Mouse (Mus musculus) liver, embryonic 16.5 days (tissue): ENCODE measurements around the gene Ap5b1. TPM values are rescaled to one million over a fixed set of nuclear protein-coding genes. Genes with fewer than 3 reads are reported as not detected.

Experiments used
- ATAC-seq: fragments of 200-750 bp; cut with Nextera tagmentation; 2 replicates; pipeline ENCODE4 v1.8.0; 2017; ENCODE audit warnings: low read depth, mild to moderate bottlenecking, moderate number of reproducible peaks, moderate library complexity
- H3K27ac ChIP-seq: fragments of 300-500 bp; sonication (generic); 2 replicates; pipeline ENCODE4 v1.5.1; 2014; ENCODE audit warnings: mild to moderate bottlenecking, low read length
- H3K27me3 ChIP-seq: fragments of 300-500 bp; sonication (generic); 2 replicates; pipeline ENCODE4 v1.6.1; 2014; ENCODE audit warnings: low read depth, low read length, mixed read lengths; ENCODE audit not compliant: control insufficient read depth, insufficient read depth
- H3K36me3 ChIP-seq: fragments of 300-500 bp; sonication (generic); 2 replicates; pipeline ENCODE4 v1.6.1; 2014; ENCODE audit warnings: mild to moderate bottlenecking; ENCODE audit not compliant: control insufficient read depth, insufficient read depth
- H3K4me1 ChIP-seq: fragments of 300-500 bp; sonication (generic); 2 replicates; pipeline ENCODE4 v1.6.1; 2014; ENCODE audit warnings: low read depth, low read length, mixed read lengths; ENCODE audit not compliant: control insufficient read depth
- H3K4me2 ChIP-seq: fragments of 300-500 bp; sonication (generic); 2 replicates; pipeline ENCODE4 v1.6.1; 2014; ENCODE audit warnings: low read depth, low read length, mixed read lengths
- H3K4me3 ChIP-seq: fragments of 300-500 bp; sonication (generic); 2 replicates; pipeline ENCODE4 v1.5.1; 2014; ENCODE audit warnings: low read depth, mild to moderate bottlenecking, low read length
- H3K9ac ChIP-seq: fragments of 300-500 bp; sonication (generic); 2 replicates; pipeline ENCODE4 v1.6.1; 2014; ENCODE audit warnings: low read depth, low read length
- H3K9me3 ChIP-seq: fragments of 300-500 bp; sonication (generic); replicated peaks from 2 replicates; pipeline ENCODE4 v1.6.1; 2016; ENCODE audit warnings: low read length; ENCODE audit not compliant: control insufficient read depth
- WGBS: fragments of 180-500 bp; shearing (Covaris S2); extraction: QIAGEN DNeasy Blood & Tissue Kit; methylation state at CpG from one replicate; pipeline ENCODE4 v1.1.7; 2014; ENCODE audit not compliant: insufficient replicate concordance; 5-methylcytosine and 5-hydroxymethylcytosine counted together
- polyA plus RNA-seq: library from polyadenylated mRNA; unstranded; fragments of >200 nt; fragmentation: Nextera tagmentation; extraction: Ambion mirVana; gene quantifications from 2 replicates; pipeline ENCODE4 v1.2.1, GENCODE M21; 2015

Ap5b1 gene
- polyA plus RNA-seq = 3.5 and 4.4 TPM in 2 replicates

DNA sequence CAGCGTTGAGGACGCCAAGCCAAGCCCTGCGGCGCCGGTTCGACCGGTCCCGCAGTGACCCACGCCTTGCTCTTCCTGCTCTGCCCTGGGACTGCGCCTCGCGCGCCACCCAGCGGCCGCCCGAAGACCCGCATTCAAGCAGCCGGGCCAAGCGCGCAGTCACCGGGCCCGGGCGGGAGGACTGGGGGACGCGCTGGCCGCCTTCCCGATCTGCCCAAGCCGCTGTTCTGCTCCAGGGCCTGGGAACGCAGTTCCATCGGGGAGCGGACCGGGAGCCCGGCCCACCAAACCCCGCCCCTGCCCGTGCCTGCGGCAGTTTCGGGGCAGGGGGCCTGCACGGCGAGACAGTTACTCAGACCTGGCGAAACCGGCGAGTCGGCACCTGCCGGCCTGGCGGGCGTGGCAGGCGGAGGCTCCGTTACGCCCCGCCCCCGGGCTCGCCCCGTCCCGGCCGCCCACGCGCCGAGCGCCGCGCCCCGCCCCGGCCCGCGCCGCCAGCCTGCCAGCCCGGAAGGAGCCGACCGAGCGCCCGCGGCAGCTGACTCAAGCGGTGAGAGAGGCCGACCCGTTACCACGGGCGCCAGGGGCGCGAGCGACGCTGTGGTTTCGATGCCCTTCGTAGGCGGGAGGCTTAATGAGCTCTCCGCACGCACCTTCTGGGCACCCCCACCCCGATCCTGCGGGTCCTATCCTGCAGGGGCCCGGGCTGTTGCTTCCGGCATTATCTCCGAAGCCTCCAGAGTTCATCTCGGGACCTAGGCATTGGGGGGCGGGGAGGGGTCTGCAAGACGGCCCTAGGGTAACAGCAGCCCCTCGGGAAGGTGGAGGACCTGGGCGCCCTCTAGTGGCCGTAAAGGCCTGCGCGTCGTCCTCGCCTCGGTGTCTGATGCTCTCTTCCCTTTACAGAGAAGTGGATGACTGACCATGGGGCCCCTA lies at the start of gene Ap5b1:
Gene Ap5b1 (plus strand): TSS at position 492 of the 936 bp plus-strand sequence.
- Histone ChIP-seq H3K4me2 (peak within 1 kb of the TSS; percentile 99), H3K9me3 (no peaks in the 10 kb centered on the region), H3K4me3 (peak within 1 kb of the TSS; percentile 89), H3K4me1 (peaks cover 20% of the 10 kb centered on the region), H3K9ac (peak within 1 kb of the TSS; percentile 90), H3K27ac (peak within 1 kb of the TSS; percentile 95), H3K36me3 (no peaks in the 10 kb centered on the region), H3K27me3 (peaks cover 39% of the 10 kb centered on the region)
- peak; percentile 86 for ATAC-seq
- WGBS = under 1% methylated on average over 94 of the region's 102 CpGs

DNA sequence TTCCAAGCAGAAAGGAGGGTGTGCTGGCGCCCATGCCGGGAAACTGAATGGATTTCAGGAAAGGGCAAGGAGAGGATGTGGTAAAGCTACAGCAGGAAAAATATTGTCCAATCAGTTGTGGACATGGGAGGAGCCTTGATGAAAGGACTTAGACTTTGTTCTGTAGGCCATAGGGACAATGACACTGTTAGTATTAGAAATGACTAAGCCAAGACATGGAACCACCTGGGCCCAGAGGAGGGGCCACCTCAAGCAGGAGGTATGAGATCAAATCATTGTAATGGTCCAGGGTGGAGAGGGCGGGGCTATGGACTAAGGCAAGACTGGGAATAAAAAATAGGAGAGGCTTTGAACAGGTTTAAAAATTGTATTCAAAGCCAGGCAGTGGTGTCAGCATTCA lies 49.1 kb upstream of the Ap5b1 start:
- H3K4me3 ChIP-seq = no peak overlapping the region
- H3K4me2 ChIP-seq = no peak overlapping the region
- ATAC-seq = no peak
- H3K27me3 ChIP-seq = no peaks in the 10 kb centered on the region
- no peaks in the 10 kb centered on the region for H3K36me3 ChIP-seq
- H3K9ac ChIP-seq = no peak overlapping the region
- 69% methylated on average over 3 of the region's 3 CpGs for WGBS
- H3K9me3 ChIP-seq = no peaks in the 10 kb centered on the region
- no peaks in the 10 kb centered on the region for H3K4me1 ChIP-seq
- no peak overlapping the region for H3K27ac ChIP-seq

DNA sequence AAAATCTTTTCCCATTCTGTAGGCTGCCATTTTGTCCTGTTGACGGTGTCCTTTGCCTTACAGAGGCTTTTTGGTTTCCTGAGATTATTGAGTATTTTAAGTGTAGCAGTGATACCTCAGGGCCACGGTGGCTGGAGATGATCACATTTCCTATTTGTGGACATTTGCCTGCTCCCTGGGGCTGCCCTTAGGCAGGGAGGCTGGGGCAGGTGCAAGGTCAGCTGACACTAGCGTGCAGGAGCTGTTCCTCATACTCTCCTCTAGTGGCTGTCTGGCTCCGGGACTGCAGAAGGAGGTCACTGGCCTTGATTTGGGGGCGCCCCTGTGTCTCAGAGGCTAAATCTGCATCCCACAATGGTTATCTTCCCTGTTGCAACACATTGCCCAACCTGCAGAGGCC lies 42.6 kb upstream of the Ap5b1 start:
- no peak overlapping the region for H3K27ac ChIP-seq
- no peak overlapping the region for H3K9ac ChIP-seq
- H3K9me3 ChIP-seq = no peaks in the 10 kb centered on the region
- no peaks in the 10 kb centered on the region for H3K36me3 ChIP-seq
- H3K4me2 ChIP-seq = no peak overlapping the region
- ATAC-seq = no peak
- no peaks in the 10 kb centered on the region for H3K27me3 ChIP-seq
- no peak overlapping the region for H3K4me3 ChIP-seq
- H3K4me1 ChIP-seq = peaks cover 4% of the 10 kb centered on the region
- 67% methylated on average over 5 of the region's 5 CpGs for WGBS

DNA sequence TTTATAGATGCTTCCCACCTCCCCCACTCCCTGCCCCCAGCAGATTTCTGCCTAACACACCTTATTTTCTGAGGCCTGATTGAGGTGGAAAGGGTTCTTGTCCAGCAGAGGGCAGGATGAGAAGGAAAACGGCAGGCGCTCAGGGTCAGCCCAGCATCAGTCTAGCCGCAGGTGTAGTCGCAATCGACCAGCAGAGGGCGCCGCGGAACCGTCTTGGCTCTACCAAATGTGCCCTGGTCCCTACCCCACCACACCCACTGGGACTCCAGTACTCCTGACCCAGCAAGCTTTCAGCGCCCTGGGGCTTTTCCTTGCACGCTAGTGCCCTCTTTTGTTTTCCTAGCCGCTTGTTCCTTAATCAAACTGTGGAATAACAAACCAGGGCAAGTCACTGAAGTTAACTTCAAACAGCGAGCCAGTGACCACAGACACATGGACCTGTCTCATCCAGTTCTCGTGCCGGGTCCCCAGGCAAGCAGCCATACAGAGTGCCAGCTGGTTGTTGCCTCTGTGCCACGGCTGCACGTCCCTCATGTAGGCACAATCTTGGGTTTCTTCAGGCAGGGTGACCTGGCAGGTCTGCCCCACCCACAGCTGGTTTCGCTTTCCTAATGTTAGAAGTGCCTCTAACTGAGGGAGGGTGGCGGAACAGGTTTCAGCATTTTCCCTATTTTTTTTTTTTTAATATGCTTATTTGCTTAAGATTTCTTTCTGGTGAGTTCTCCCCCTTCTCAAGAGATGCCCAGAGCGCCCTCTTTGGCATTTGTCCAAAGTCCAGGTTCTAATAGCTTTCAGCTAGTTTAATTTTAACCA lies 38.3 kb upstream of the Ap5b1 start:
- Histone ChIP-seq H3K9ac (0 out of 2 replicates have a peak overlapping the region, but pooled peaks have one; percentile 26), H3K4me1 (peaks cover 4% of the 10 kb centered on the region), H3K4me2 (peak overlapping the region; percentile 56), H3K9me3 (no peaks in the 10 kb centered on the region), H3K4me3 (peak overlapping the region; percentile 34), H3K27me3 (no peaks in the 10 kb centered on the region), H3K36me3 (no peaks in the 10 kb centered on the region), H3K27ac (no peak overlapping the region)
- ATAC-seq = peak; percentile 96
- WGBS = 21% methylated on average over 20 of the region's 20 CpGs

DNA sequence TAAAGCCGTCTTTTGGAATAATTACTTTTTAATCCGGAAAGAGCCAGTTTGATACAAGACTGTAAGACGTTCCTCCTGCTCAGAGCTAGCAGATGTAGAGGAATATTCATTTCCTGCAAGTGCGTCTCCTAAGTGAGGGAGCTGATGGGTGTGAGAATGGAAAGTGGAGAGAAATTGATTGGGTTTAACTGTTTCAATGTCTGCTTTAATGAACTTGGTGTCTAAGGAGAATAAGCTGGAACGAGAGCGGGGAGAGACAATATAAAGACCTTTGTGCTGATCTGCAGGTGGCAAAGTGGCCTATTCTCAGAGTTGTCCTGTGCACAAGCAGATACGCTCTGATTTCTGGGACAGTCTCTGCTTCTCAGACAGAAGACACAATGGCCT lies 37.7 kb upstream of the Ap5b1 start:
- Histone ChIP-seq H3K27ac (no peak overlapping the region), H3K4me1 (peaks cover 4% of the 10 kb centered on the region), H3K9ac (no peak overlapping the region), H3K27me3 (no peaks in the 10 kb centered on the region), H3K4me2 (no peak overlapping the region), H3K36me3 (no peaks in the 10 kb centered on the region), H3K4me3 (no peak overlapping the region), H3K9me3 (no peaks in the 10 kb centered on the region)
- WGBS = 61% methylated on average over 7 of the region's 7 CpGs
- no peak for ATAC-seq

DNA sequence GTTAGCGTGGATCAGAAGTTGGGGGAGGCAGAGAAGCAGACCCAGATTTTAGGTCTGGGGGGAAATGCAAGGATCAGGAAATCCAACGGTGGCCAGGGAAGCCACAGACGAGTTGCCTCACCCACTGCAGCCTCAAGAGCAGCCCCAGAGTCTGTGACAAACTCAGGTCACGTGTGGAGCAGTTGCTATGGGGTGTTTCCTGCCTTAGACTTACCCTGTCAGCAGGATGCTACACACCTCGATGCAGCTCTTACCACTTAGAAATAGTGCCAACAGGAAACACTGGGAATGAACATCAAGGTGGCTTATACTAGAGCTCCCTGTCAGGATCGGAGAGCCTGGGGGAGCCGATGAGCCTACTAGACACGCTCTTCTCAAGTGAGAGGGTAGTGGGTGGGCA lies 35.3 kb upstream of the Ap5b1 start:
- H3K27ac ChIP-seq = no peak overlapping the region
- no peak overlapping the region for H3K4me2 ChIP-seq
- H3K9me3 ChIP-seq = no peaks in the 10 kb centered on the region
- no peak overlapping the region for H3K4me3 ChIP-seq
- H3K27me3 ChIP-seq = no peaks in the 10 kb centered on the region
- 47% methylated on average over 8 of the region's 8 CpGs for WGBS
- no peak for ATAC-seq
- H3K4me1 ChIP-seq = peaks cover 4% of the 10 kb centered on the region
- no peaks in the 10 kb centered on the region for H3K36me3 ChIP-seq
- no peak overlapping the region for H3K9ac ChIP-seq

DNA sequence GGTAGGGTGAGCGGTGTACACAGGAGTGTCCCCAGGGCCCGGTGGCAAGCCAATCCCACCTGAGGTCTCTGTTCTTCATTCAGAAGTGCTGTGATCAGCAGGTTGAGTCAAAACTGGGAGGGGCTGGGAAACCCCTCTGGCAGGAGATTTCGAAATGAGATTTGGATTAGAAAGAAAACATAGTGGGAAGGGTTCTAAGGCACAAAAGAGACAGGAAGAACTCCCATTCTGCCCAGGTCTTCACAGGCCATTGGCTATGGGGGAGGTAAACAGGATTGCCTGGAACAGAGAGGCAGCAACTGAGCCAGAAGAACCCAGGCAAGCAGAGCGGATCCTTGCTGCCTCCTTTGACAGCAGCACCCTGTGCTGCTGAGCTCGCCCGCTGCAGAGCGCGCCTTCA lies 29.0 kb upstream of the Ap5b1 start:
- Histone ChIP-seq H3K27ac (no peak overlapping the region), H3K4me1 (no peaks in the 10 kb centered on the region), H3K36me3 (no peaks in the 10 kb centered on the region), H3K9ac (no peak overlapping the region), H3K27me3 (no peaks in the 10 kb centered on the region), H3K4me3 (no peak overlapping the region), H3K4me2 (no peak overlapping the region), H3K9me3 (no peaks in the 10 kb centered on the region)
- 70% methylated on average over 8 of the region's 8 CpGs for WGBS
- no peak for ATAC-seq

DNA sequence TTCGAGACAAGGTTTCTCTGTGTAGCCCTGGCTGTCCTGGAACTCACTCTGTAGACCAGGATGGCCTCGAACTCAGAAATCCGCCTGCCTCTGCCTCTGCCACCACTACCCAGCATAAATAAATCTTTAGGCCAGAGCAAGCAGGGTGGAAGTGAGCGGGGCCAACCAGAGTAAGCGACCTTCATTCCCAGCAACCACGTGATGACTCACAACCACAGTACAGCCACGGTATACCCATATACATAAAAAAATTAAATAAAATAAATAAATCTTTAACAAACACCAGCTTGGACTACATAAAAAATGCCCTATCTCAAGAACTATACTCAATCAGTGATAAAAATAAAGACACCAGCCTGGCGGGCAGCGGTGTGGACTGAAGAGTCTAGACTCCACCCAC lies 24.5 kb upstream of the Ap5b1 start:
- H3K4me1 ChIP-seq = no peaks in the 10 kb centered on the region
- H3K27me3 ChIP-seq = no peaks in the 10 kb centered on the region
- no peak overlapping the region for H3K9ac ChIP-seq
- H3K27ac ChIP-seq = no peak overlapping the region
- no peaks in the 10 kb centered on the region for H3K9me3 ChIP-seq
- H3K36me3 ChIP-seq = no peaks in the 10 kb centered on the region
- H3K4me3 ChIP-seq = no peak overlapping the region
- WGBS = 63% methylated on average over 9 of the region's 9 CpGs
- ATAC-seq = no peak
- H3K4me2 ChIP-seq = no peak overlapping the region

DNA sequence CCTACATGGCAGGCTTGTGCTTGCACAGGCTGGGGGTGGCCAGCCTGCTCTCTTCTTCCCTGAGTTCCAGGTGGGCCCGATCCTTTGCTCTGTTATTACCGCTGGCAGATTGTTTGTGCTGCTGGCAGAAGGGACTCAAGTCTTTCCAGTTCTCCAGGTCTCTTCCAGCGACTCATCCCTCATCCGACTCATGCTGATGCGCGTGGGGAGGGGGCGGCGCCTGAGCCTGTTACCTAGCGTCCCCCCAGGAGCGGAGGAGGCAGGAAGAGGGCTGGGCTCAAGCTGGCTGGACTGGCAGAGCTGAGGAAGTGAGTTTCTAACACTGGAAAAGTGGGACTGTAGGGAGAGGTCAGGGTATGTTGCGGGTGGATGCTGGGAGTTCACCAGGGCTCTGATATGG lies 23.8 kb upstream of the Ap5b1 start:
- no peaks in the 10 kb centered on the region for H3K27me3 ChIP-seq
- no peaks in the 10 kb centered on the region for H3K4me1 ChIP-seq
- no peak overlapping the region for H3K27ac ChIP-seq
- no peaks in the 10 kb centered on the region for H3K9me3 ChIP-seq
- H3K4me3 ChIP-seq = no peak overlapping the region
- H3K36me3 ChIP-seq = no peaks in the 10 kb centered on the region
- H3K4me2 ChIP-seq = no peak overlapping the region
- WGBS = 67% methylated on average over 11 of the region's 11 CpGs
- no peak for ATAC-seq
- no peak overlapping the region for H3K9ac ChIP-seq
